Mouse (Mus musculus): ENCODE results near the gene Ripor2.

DNA sequence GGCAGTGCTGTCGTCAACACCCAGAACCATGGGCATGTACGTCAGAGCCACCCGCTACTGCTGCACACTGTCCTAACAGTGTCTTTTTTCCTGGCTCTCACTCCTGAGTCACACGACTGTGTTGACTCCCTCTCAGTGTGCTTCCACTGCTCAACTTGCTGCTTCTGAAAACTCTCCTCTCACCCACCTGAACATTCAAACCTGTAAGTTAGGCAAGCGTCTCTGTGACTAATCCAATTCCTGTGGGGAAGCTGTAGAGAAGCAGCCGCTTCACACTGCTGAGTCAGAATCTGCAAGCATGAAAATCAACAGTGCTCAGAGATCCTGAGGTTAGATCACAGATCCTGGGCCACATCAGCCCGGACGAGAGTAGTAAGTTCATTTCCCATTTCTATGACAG, 169.4 kb downstream of the Ripor2 start:
- TF ChIP-seq POLR2A (IDR thresholded peaks at IDR 0.05; ENCODE audit: low read depth, low read length) (no peak), CTCF (IDR thresholded peaks at IDR 0.05; ENCODE audit: borderline replicate concordance, insufficient read depth, low read length) (no peak)

All from embryonic fibroblast, embryonic 13.5 days (primary cell).